Mouse (Mus musculus) neutrophil, adult 83 days (primary cell): ENCODE data around the gene Arhgef25. TPM values are rescaled to one million over a fixed set of nuclear protein-coding genes. Genes with fewer than 3 reads are reported as not detected.

Experiments
- total RNA-seq, 2 experiments: library from RNA; stranded (reverse); gene quantifications; one replicate each; pipeline ENCODE4 v1.2.4; 2023

Gene Arhgef25
- 1 to 10 TPM; 1.1 to 1.6 TPM for total RNA-seq

DNA sequence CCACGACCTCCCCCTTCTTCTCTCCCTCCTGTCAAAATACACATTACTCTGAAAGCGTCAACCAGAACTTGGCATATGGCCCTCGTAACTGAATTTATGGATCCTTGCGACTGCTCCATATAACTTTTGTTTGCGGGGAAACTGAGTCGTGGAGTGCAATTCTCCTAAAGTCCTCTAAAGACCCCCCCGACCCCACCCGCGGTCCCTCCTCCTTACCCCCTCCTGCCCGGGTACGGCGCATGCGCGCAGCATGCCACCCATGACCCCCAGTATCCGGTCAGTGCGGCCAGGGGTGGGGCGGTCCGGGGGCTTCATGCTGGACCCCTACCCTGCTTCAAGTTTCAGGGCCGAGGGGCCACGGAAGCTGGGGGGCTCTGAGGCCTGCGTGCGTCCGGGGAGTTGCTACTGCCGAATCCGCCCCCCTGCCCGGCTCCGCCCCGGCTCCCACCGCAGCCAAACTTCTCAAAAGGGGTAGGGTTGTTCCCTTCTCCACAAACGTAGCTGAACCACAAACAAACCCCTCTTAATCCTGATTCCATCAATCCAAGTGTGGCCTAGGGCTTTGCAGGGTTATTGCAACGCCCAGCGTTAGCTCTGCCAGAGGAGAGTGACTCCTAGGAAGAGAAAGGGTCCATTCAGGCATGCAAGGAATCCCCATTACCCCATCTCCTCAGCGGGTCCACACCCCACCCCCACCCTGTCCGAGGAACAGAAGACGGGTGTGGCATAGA is at the start of gene Arhgef25:
Arhgef25 (minus strand) TSS at position 433 of the 731 bp plus-strand sequence.

DNA sequence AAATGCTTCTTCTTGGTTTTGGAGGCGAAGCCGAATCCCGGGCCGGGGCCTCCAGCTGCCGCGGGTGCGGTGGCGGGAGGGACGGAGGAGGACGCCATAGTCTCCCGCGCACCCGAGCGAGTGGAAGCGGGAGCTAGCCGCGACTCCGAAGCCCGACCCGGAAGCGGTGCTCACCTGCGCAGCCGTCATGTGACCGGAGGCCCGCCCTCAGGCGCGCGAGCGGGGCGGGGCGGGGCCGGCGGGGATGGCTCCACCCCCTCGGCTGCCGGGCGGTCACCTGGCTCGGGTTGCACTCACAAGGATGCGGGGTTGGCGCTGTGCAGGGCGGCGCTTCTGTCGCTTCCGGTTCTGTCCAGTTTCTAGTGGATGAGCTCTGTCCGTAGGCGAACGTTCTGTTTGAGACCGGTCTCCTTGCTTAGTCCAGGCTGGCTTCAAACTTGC is 21.6 kb upstream of the Arhgef25 start, which contains the start of gene Pip4k2c:
Pip4k2c (minus strand) TSS at position 172 of the 441 bp plus-strand sequence.

DNA sequence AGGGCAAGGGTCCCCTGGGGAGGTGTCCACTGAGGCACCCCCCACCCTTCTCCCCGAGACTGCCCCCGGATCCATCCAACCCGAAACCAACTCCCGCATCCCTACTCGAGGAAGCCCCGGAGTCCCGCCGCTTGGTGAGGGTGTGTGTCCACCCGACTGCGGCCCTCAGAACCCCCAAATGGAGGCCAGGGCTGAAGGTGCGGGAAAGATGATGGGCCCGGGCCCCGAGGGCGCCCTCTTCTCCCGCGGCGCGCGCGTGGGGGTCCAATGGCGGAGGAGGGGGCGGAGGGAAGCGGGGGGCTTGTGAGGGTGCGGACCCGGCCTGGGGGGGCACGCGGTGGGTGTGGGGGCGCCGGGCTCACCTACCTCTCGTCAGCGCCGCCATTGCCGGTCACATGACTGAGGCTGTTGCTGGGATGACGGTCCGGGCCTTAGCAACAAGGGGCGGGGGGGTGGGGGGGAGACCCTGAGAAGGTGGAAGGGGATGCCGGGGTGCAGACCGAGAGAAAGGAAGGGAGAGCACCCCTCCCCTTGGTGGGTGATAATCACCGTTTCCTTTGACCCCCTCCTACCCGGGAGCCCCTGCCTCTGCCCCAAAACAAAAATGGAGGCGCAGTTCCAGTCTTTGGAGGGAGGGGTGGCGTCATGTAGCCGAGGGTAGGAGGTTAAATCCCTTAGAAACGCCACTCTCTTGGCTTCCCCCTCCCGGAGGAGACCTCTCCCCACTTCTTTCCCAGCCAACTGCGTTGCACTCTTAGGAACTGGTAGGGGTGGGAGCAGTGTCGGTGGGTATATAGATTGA is 5.6 kb upstream of the Arhgef25 start, which contains the start of gene Dtx3:
Dtx3 (minus strand) TSS at position 401 of the 802 bp plus-strand sequence.

DNA sequence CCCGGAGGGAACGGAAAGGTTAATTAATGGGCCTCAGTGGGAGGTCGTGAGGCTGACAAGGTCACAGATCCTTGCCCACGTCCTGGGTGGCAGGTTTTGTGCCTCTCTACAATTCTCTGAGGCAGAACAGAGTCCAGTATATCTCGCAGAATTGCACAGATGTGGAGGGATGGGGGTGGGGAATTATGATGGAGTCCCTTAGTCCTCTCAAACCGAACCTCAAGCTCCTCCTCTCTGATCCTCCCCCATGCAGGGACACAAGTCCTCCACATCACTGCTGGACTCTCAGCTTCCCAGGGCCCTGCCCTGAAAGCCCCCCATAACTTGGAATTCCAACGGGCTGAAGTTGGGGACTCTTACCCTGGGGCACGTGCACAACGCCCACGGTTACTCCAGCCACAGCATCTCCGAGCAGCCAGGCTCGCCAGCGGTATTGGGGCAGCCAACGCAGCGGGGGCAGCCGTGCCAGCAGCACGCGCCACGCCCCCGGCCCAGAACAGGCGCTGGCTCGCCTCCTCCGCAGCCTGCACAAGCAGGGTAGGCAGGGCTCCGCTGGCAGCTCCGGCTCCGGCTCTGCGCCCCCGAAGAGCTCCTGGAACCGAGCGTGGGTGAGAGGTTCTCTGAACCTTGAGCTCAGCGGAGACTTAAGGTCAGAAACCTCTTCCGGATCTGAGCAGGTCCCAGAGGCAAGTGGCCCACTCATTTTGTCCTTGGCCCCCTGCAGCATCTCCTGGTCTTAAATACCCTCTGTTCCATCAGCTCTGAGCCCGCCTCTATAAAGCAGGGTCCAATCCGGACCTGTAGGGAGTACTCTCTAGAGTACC is 9.8 kb downstream of the Arhgef25 start, which contains the start of gene Slc26a10:
Slc26a10 (minus strand) TSS at position 775 of the 824 bp plus-strand sequence.

GRCm38 (mm10) chr10:127164631-127165353 is 25.1 kb downstream of the Arhgef25 start, which contains the start of gene B4galnt1:
TSS of gene B4galnt1 (plus strand) at chr10:127165225.

Other genes with a start within 250 kb of the Arhgef25 start
- gene Ctdsp2, start 211.4 kb downstream of the Arhgef25 start, total RNA-seq, result 100 to 1,000 TPM in 1 of 2 experiments, 10 to 100 TPM in 1; 95.6 to 113 TPM
- gene Avil, start 189.4 kb downstream of the Arhgef25 start, total RNA-seq, result under 1 TPM in 1 of 2 experiments, not detected in 1; 0.22 TPM
- 10 to 100 TPM; 11.1 to 11.3 TPM for gene Tsfm, start 159.2 kb downstream of the Arhgef25 start, total RNA-seq
- gene Mettl1, start 148.7 kb downstream of the Arhgef25 start, total RNA-seq, result 1 to 10 TPM; 3.6 to 4.2 TPM
- gene Eef1akmt3, start 148.6 kb downstream of the Arhgef25 start, total RNA-seq, result under 1 TPM in 1 of 2 experiments, not detected in 1; 0.20 TPM
- not detected for gene Cyp27b1, start 141.8 kb downstream of the Arhgef25 start, total RNA-seq
- under 1 TPM in 1 of 2 experiments, not detected in 1; 0.11 TPM for gene March9, start 129.9 kb downstream of the Arhgef25 start, total RNA-seq
- gene Cdk4, start 126.5 kb downstream of the Arhgef25 start, total RNA-seq, result 100 to 1,000 TPM; 139 to 142 TPM
- gene Tspan31, start 119.8 kb downstream of the Arhgef25 start, total RNA-seq, result 10 to 100 TPM; 26.9 to 27.6 TPM
- gene Agap2, start 114.8 kb downstream of the Arhgef25 start, total RNA-seq, result 10 to 100 TPM; 45.3 to 49.2 TPM
- 100 to 1,000 TPM; 102 to 103 TPM for gene Os9, start 69.0 kb downstream of the Arhgef25 start, total RNA-seq
- 100 to 1,000 TPM in 1 of 2 experiments, 10 to 100 TPM in 1; 99.0 to 106 TPM for gene B4galnt1, start 24.9 kb downstream of the Arhgef25 start, total RNA-seq
- gene Slc26a10, start 9.4 kb downstream of the Arhgef25 start, total RNA-seq, result not detected
- gene Dtx3, start 5.6 kb upstream of the Arhgef25 start, total RNA-seq, result 10 to 100 TPM; 15.9 to 19.5 TPM
- 10 to 100 TPM; 24.4 to 25.8 TPM for gene Pip4k2c, start 21.5 kb upstream of the Arhgef25 start, total RNA-seq
- under 1 TPM; 0.22 to 0.42 TPM for gene Kif5a, start 73.3 kb upstream of the Arhgef25 start, total RNA-seq
- gene Dctn2, start 76.3 kb upstream of the Arhgef25 start, total RNA-seq, result 100 to 1,000 TPM in 1 of 2 experiments, 10 to 100 TPM in 1; 98.1 to 101 TPM
- 100 to 1,000 TPM; 134 to 135 TPM for gene Mbd6, start 98.9 kb upstream of the Arhgef25 start, total RNA-seq
- 10 to 100 TPM; 41.3 to 47.4 TPM for gene Mars, start 121.7 kb upstream of the Arhgef25 start, total RNA-seq
- gene Arhgap9, start 131.9 kb upstream of the Arhgef25 start, total RNA-seq, result 100 to 1,000 TPM; 240 to 263 TPM
- not detected for gene Gli1, start 151.9 kb upstream of the Arhgef25 start, total RNA-seq
- gene Inhbe, start 164.3 kb upstream of the Arhgef25 start, total RNA-seq, result not detected
- gene Inhbc, start 180.3 kb upstream of the Arhgef25 start, total RNA-seq, result not detected
- 10 to 100 TPM; 91.2 to 93.7 TPM for gene R3hdm2, start 190.2 kb upstream of the Arhgef25 start, total RNA-seq